Mouse (Mus musculus): ENCODE data around the gene Lrrc39.

Lrrc39 gene

GRCm38 (mm10) chr3:116562408-116563094 lies at the start of gene Lrrc39:
Gene Lrrc39, plus strand, starts transcription at chr3:116562973.
- DNase-seq: no peak

- no peak for DNase-seq
Observed at GRCm38 (mm10) chr3:116520141-116520761, 42.5 kb upstream of the Lrrc39 start.

- no peak for DNase-seq
Observed at GRCm38 (mm10) chr3:116529741-116530140, 33.0 kb upstream of the Lrrc39 start.

- peak; percentile 35 for DNase-seq
Observed at GRCm38 (mm10) chr3:116530826-116531225, 31.9 kb upstream of the Lrrc39 start.

GRCm38 (mm10) chr3:116536428-116537199 lies 26.2 kb upstream of the Lrrc39 start:
- no peak for DNase-seq

- no peak for DNase-seq
Observed at GRCm38 (mm10) chr3:116537200-116537573, 25.6 kb upstream of the Lrrc39 start.

GRCm38 (mm10) chr3:116542070-116542469 lies 20.7 kb upstream of the Lrrc39 start:
- no peak for DNase-seq

GRCm38 (mm10) chr3:116542532-116542931 lies 20.2 kb upstream of the Lrrc39 start:
- DNase-seq: no peak

GRCm38 (mm10) chr3:116547430-116547829 lies 15.3 kb upstream of the Lrrc39 start:
- DNase-seq: no peak

GRCm38 (mm10) chr3:116551362-116551761 lies 11.4 kb upstream of the Lrrc39 start:
- DNase-seq: no peak

GRCm38 (mm10) chr3:116561315-116561714 lies 1.5 kb upstream of the Lrrc39 start:
- DNase-seq: peak; percentile 14

- no peak for DNase-seq
Observed at GRCm38 (mm10) chr3:116563095-116563492, 321 bp downstream of the Lrrc39 start.

GRCm38 (mm10) chr3:116570628-116571027 lies 7.9 kb downstream of the Lrrc39 start:
- DNase-seq: no peak

GRCm38 (mm10) chr3:116577286-116577685 lies 14.5 kb downstream of the Lrrc39 start:
- DNase-seq: peak; percentile 16

GRCm38 (mm10) chr3:116582201-116582600 lies 19.4 kb downstream of the Lrrc39 start:
- DNase-seq: no peak

- DNase-seq: no peak
Observed at GRCm38 (mm10) chr3:116594076-116594727, 31.4 kb downstream of the Lrrc39 start.

- DNase-seq: peak; percentile 98
Observed at GRCm38 (mm10) chr3:116594728-116595602, 32.2 kb downstream of the Lrrc39 start, which contains the start of gene Sass6. Gene Sass6, plus strand, starts transcription at chr3:116594982.

- no peak for DNase-seq
Observed at GRCm38 (mm10) chr3:116595603-116595991, 32.8 kb downstream of the Lrrc39 start.

GRCm38 (mm10) chr3:116599705-116600104 lies 36.9 kb downstream of the Lrrc39 start:
- no peak for DNase-seq

GRCm38 (mm10) chr3:116601005-116601404 lies 38.2 kb downstream of the Lrrc39 start:
- DNase-seq: no peak

- no peak for DNase-seq
Observed at GRCm38 (mm10) chr3:116601781-116602180, 39.0 kb downstream of the Lrrc39 start.

- DNase-seq: no peak
Observed at GRCm38 (mm10) chr3:116604570-116604969, 41.8 kb downstream of the Lrrc39 start.
